Mouse (Mus musculus): ENCODE data around the gene Ndufv3. TPM values are rescaled to one million over a fixed set of nuclear protein-coding genes. Genes with fewer than 3 reads are reported as not detected.
"Not testable (repeated sequence)": the region's sequence is repeated elsewhere in the genome, so short reads cannot be mapped to it uniquely, and the experiment has no call there.

Ndufv3 gene
- total RNA-seq, 2 experiments from 2014 or later, result 268 to 278 TPM

GRCm38 (mm10) chr17:31547974-31548373 lies 28.1 kb downstream of the Ndufv3 start:
- DNase-seq (ENCODE audit: extremely low spot score in 1 of 2, low spot score in 1 of 2), result no peak

DNA sequence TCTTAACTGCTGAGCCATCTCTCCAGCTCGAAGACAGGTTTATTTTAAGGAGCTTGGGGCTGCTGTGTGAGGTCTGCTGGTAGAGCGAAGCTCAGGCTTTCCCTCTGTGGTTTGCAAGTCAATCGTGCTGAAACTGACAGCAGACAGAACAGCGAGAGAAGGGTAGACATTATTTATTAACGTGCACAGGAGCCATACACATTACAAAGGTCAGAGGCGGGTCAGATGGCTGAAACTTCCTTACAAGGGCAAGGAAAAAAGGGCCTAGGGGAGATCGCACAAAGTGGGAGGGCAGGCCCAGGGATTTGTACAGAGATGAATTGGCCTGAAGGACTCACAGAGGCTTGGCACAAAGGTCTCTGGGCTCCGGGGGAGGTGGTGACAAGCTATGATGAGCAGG lies 29.5 kb downstream of the Ndufv3 start:
- DNase-seq (ENCODE audit: extremely low spot score in 1 of 2, low spot score in 1 of 2), result no peak

DNA sequence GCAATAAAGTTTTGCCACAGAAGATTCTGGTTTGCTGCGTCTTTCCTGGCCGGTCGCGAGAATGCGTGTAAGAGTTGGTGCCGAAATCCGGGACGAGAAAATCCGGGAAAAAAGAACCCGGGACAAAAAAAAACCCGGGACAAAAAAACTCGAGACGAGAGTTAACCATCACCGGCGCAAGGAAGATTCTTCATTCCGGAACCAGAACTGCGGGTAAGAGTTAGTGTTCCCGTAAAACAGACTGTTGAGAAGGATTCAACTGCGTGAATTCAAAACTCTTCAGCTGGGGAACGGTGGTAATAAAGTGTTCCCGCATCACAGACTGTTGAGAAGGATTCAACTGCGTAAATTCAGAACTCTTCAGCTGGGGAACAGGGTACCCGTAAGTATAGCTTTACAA lies 32.7 kb downstream of the Ndufv3 start:
- DNase-seq (ENCODE audit: extremely low spot score in 1 of 2, low spot score in 1 of 2), result not testable (repeated sequence)

DNA sequence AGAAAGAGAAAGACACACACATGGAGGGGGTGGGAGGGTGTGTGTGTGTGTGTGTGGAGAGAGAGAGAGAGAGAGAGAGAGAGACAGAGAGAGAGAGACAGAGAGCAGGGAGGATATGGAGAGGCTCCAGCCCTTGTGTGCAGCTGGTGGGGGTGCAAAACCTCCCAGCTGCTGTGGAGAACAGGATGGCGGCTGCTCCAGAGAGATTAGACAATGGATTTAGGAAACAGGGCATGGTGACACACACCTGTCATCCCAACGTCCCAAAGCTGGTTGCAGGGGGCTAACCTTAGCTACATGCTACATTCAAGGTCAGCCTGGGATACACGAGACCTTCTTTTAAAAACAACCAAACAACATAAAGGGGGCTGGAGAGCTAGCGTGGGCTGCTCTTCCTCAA lies 36.3 kb downstream of the Ndufv3 start:
- no peak for DNase-seq (ENCODE audit: extremely low spot score in 1 of 2, low spot score in 1 of 2)

DNA sequence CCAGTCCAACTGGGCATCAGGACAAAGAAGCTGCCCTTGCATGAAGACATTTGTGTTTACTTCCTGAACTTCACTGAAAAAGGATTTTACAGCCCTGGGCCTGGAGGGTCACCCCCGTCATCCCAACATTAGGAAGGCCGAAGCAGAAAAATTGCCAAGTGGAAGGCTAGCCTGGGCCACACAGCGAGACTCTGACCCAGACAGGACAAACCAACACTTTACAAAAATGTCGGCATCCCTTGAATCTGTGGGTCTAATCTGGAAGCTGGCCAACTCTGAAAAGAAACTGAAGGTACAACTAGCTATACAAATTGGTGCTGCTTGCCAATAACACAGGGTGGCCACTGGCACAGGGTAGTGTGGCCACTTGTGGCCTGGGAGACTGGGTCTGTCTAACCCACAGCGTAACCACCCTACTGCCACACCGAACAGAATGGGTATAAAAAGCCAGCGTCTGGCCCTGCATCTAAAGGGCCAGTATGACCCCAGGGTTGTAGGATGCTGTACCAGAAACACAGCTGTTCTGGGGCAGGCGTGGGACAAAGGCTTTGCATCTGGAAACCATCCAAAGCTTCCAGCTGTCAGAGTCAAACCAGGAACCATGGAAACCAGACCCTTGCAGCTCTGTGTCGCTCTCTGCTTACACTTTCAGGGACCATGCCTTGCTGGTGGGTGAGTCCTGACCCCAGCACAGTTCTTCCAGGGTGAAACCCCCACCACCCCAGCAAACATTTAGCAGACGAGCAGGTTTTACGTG lies 37.4 kb downstream of the Ndufv3 start:
- no peak for DNase-seq (ENCODE audit: extremely low spot score in 1 of 2, low spot score in 1 of 2)

DNA sequence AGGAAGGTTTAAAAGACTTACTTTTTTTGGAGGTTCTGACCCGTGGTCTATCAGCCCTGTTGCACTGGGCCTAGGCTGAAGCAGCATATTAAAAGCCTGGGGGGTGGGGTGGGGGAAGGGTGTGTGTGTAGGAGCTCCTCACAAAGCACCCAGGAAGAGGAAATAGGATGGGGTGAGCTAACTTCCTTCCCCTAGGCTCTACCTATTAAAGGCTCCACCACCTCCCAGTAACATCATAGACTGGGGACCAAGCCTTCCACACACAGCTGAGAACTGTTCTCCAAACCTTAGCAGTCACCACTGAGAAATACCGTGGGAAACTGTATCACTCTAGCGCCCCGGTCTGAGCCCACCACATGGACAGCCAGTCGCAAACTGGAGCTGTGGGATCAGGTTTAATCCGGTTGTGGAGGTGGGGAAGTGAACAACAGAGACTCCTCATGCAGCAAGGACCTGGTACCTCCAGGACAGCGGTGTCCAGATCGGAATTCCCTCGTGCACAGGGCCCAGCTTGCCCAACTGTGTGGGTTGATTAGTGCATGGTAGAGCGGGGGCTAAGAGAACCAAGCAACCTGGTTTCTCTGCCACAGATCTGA lies 38.1 kb downstream of the Ndufv3 start:
- no peak for DNase-seq (ENCODE audit: extremely low spot score in 1 of 2, low spot score in 1 of 2)

- no peak for DNase-seq (ENCODE audit: extremely low spot score in 1 of 2, low spot score in 1 of 2)
Measured at GRCm38 (mm10) chr17:31559021-31559789, 39.3 kb downstream of the Ndufv3 start.

DNA sequence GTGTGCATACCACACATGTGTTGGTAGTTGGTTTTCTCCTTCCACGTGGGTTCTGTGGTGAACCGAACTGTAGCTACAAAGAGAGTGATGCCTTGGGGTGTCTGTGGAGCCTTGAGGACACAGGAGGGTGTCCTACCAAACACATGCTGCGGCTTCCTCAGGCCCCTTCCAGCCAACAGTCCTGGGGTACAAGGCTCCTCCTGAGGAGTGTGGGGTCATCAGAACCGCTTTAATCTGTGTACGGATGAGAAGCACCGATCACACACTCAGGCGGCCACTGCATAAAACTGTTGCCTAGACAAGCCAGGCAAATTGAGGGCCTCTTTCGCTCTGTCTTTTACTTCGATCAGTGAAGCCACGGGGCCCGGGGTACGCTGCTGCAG lies 43.7 kb downstream of the Ndufv3 start:
- peak; percentile 32 to 37 for DNase-seq (ENCODE audit: extremely low spot score in 1 of 2, low spot score in 1 of 2)

- peak; percentile 92 to 94 for DNase-seq (ENCODE audit: extremely low spot score in 1 of 2, low spot score in 1 of 2)
Measured at GRCm38 (mm10) chr17:31564015-31564857, 44.3 kb downstream of the Ndufv3 start, which contains the start of gene Pknox1. Gene Pknox1 (plus strand): TSS chr17:31564734.

- peak in 1 of 2 experiments; percentile 82 for DNase-seq (ENCODE audit: extremely low spot score in 1 of 2, low spot score in 1 of 2)
Measured at GRCm38 (mm10) chr17:31564858-31565140, 44.9 kb downstream of the Ndufv3 start.

- DNase-seq (ENCODE audit: extremely low spot score in 1 of 2, low spot score in 1 of 2), result peak; percentile 52 to 60
Measured at GRCm38 (mm10) chr17:31565141-31566056, 45.5 kb downstream of the Ndufv3 start.

- DNase-seq (ENCODE audit: extremely low spot score in 1 of 2, low spot score in 1 of 2), result no peak
Measured at GRCm38 (mm10) chr17:31566276-31566675, 46.4 kb downstream of the Ndufv3 start.

GRCm38 (mm10) chr17:31569756-31570155 lies 49.8 kb downstream of the Ndufv3 start:
- no peak for DNase-seq (ENCODE audit: extremely low spot score in 1 of 2, low spot score in 1 of 2)

GRCm38 (mm10) chr17:31570321-31570925 lies 50.5 kb downstream of the Ndufv3 start:
- no peak for DNase-seq (ENCODE audit: extremely low spot score in 1 of 2, low spot score in 1 of 2)

DNA sequence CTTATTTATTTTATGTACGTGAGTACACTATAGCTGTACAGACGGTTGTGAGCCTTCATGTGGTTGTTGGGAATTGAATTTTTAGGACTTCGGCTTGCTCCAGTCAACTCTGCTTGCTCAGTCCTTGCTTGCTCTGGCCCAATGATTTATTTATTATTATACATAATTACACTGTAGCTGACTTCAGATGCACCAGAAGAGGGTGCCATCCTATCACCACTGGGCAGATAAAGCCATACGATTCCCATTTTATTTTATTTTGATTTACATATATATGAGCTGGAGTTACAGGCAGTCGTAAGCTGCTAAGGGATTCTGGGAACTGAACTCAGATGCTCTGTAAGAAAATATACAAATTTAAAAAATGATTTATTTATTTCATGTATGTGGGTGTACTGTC lies 51.8 kb downstream of the Ndufv3 start:
- no peak for DNase-seq (ENCODE audit: extremely low spot score in 1 of 2, low spot score in 1 of 2)

DNA sequence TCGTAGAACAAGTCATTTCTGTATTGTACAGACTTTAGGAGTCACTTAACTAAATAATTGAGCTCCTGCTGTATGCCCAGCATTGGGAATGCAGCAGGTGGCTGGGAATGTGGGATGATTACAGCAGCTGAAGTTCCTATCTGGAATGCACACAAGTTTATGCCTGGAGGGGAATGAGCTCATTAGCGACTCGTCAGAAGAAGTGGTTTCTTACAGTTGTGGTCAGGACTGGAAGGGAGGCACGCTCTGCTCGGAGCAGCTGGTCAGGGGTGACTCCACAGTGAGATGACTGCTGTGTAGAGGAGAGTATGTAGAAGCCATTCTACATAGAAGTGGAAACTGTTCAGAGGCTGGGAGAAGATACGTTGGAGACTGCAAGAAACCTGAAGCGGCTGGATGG lies 54.7 kb downstream of the Ndufv3 start:
- no peak for DNase-seq (ENCODE audit: extremely low spot score in 1 of 2, low spot score in 1 of 2)

GRCm38 (mm10) chr17:31576394-31577175 lies 56.7 kb downstream of the Ndufv3 start:
- DNase-seq (ENCODE audit: extremely low spot score in 1 of 2, low spot score in 1 of 2), result no peak

DNA sequence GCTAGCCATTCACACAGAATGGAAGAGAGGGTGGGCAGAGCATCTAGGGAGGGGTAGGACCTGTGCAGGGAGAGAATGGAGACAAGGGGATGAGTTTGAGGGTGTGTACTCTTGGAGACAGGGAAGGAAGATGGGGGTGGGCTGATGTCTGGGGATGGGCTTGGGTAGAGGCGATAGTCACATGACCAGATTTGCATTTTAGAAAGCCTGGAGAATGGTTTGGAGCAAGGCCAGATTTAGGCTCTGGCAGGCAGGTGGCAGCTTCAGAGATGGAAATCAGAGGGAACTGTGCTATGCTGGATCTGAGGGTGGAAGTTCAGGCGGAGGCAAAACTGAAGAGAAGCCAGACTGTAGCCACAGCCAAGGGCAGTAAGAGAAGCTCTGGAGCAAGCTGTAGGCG lies 60.4 kb downstream of the Ndufv3 start:
- DNase-seq (ENCODE audit: extremely low spot score in 1 of 2, low spot score in 1 of 2), result no peak
